Mouse (Mus musculus): ENCODE data around the gene Ubxn1. TPM values are rescaled to one million over a fixed set of nuclear protein-coding genes. Genes with fewer than 3 reads are reported as not detected.

Ubxn1 gene
- polyA plus RNA-seq, 1 experiment from 2014 or later: 145 TPM

DNA sequence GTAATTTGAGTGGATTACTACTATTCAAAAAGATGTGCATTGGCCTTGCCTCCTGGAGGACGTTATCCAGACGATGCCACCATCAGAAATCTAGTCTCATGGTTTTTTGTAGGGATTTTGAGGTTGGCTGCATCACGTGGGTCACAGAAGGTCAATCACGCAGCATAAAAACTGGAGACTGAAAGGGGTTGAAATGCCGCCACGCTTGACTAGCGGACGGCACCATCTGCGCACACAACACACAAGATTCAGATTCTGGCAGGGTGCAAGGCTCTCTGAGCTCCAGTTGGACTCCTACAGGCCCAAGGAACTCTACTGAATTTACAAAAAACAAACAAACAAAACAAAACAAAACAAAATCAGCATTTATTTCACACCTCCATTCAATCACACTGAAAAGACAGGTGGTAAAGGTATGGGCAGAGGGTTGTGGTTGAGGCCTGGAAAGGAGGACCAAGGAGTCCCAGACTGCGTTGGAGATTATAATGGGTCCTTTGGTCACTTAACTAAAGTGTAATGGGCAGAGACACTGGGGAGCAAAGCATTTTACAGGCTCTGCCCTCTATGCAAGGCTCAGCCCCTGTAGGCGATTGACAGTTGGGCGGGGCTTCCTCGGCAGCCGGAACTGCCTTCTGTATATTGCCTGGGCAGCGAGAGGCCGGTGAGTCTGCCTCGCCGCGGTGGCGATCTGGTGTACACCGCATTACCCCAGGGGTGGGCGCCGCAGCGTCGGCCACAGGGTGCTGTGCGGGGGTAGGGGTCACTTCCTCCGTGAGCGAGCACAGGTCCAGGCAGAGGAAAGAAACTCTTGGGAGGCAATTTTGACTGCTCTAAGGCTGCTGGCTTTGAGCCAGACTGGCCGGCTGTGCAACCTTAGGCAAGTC lies 31.1 kb upstream of the Ubxn1 start:
- 11% methylated on average over 29 of the region's 29 CpGs for WGBS
- H3K9me3 ChIP-seq: no peaks in the 10 kb centered on the region
- H3K27ac ChIP-seq (replicated peaks): peak overlapping the region; percentile 97
- H3K36me3 ChIP-seq: peaks cover 19% of the 10 kb centered on the region
- H3K9ac ChIP-seq: peak overlapping the region; percentile 92
- peak overlapping the region; percentile 78 for H3K4me2 ChIP-seq
- H3K4me1 ChIP-seq (replicated peaks): peaks cover 38% of the 10 kb centered on the region
- ATAC-seq (ENCODE audit: low FRiP score, low read depth): peak; percentile 7; the same call in 1 of the 2 replicates
- H3K4me3 ChIP-seq: peak overlapping the region; percentile 79
- no peaks in the 10 kb centered on the region for H3K27me3 ChIP-seq

DNA sequence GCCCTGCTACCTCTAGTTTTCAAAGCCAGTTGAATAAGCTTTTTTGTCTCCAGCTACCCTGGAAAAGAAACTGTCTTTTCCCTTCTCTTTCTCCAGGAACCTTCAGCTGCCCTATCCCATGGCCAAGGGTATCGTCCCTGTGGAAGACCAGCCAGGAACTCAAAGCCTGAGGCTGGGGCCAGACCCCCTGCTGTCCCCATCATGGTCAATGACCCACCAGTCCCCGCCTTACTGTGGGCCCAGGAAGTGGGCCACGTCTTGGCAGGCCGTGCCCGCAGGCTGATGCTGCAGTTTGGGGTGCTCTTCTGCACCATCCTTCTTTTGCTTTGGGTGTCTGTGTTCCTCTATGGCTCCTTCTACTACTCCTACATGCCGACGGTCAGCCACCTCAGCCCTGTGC lies 30.3 kb upstream of the Ubxn1 start:
- Histone ChIP-seq H3K27me3 (no peaks in the 10 kb centered on the region), H3K9me3 (no peaks in the 10 kb centered on the region), H3K4me3 (peak overlapping the region; percentile 79), H3K4me1 (replicated peaks) (peaks cover 38% of the 10 kb centered on the region), H3K4me2 (peak overlapping the region; percentile 78), H3K9ac (peak overlapping the region; percentile 92), H3K27ac (replicated peaks) (peak overlapping the region; percentile 97), H3K36me3 (peaks cover 20% of the 10 kb centered on the region)
- WGBS: 80% methylated on average over 7 of the region's 7 CpGs
- ATAC-seq (ENCODE audit: low FRiP score, low read depth): no peak

DNA sequence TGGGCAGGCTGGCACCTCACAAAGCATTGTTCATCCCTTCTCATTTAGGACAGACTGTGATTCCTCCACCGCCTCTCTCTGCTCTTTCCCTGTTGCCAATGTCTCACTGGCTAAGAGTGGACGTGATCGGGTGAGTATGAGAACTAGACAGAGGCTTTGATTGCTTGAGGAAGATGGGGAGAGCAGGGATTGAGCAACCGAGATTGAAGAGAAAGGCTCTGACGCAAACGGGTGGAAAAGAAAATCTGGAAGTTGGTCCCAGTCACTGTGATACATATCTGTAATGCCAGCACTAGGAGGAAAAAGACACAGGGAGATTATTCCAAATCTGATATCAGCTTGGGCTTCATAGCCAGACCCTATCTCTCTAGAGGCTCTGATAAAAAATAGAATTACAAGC lies 28.3 kb upstream of the Ubxn1 start:
- 91% methylated on average over 6 of the region's 6 CpGs for WGBS
- H3K27me3 ChIP-seq: no peaks in the 10 kb centered on the region

DNA sequence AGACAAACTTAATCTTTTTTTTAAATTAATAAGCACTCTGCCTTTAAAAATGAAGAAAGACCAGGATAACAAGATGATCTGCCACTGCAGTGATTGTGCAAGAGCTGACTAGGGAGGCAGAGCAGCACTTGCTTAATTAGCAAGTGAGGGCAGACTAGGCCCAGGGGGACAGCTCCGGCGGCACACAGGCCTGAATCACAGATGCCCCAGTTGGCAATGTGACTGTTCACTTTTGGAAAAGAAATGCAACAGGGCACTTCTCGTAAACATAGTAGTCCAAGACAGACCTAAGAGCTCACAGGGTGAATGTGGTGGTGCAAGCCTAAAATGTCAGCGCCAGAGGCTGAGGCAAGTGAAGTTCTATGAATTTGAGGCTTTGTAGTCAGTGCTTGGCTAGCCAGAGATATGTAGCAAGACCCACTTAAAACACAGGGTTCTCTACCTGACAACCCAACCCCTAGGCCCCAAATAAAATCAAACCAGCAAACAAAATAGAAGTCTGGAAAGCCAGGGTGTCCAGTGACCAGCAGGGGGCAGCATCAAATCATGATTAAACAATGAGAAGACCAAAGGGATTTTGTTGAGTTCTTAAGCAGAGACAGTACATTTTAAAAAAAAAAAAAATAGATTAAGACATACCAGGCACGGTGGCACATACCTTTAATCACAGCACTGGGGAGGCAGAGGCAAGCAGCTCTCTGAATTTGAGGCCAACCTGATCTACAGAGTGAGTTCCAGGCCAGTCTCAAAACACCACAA lies 26.7 kb upstream of the Ubxn1 start:
- no peak for ATAC-seq (ENCODE audit: low FRiP score, low read depth)
- WGBS: 56% methylated on average over 5 of the region's 5 CpGs
- Histone ChIP-seq H3K4me2 (no peak overlapping the region), H3K36me3 (peaks cover 45% of the 10 kb centered on the region), H3K27me3 (no peaks in the 10 kb centered on the region), H3K4me1 (replicated peaks) (peaks cover 23% of the 10 kb centered on the region), H3K4me3 (no peak overlapping the region), H3K9me3 (no peaks in the 10 kb centered on the region), H3K9ac (no peak overlapping the region), H3K27ac (replicated peaks) (no peak overlapping the region)

More for the DNA sequence above, 28.3 kb upstream of the Ubxn1 start:
- Histone ChIP-seq H3K9ac (no peak overlapping the region), H3K4me1 (replicated peaks) (peaks cover 28% of the 10 kb centered on the region), H3K27ac (replicated peaks) (no peak overlapping the region), H3K4me3 (no peak overlapping the region), H3K4me2 (no peak overlapping the region), H3K9me3 (no peaks in the 10 kb centered on the region), H3K36me3 (peaks cover 38% of the 10 kb centered on the region)
- ATAC-seq (ENCODE audit: low FRiP score, low read depth): no peak

DNA sequence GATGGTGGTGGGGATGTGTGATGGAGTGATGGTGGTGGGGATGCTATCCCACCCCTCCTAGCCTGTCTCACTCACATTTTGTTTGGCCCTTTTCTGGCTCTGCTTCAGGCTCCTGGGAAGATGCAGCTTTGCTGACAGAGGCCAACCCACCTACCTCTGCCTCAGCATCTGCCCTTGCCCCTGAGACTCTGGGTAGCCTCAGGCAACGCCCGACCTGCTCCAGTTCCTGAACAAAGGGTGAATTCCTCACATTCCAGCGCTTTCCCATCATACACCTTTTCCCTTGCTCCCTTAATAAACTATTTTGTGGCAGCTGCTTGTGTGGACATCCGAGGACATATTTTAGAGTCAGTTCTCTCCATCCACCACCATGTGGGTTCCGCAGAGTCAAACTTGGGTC lies 22.9 kb upstream of the Ubxn1 start:
- Histone ChIP-seq H3K9ac (no peak overlapping the region), H3K9me3 (no peaks in the 10 kb centered on the region), H3K4me2 (no peak overlapping the region), H3K27ac (replicated peaks) (no peak overlapping the region), H3K27me3 (no peaks in the 10 kb centered on the region), H3K36me3 (peaks cover 32% of the 10 kb centered on the region), H3K4me3 (no peak overlapping the region), H3K4me1 (replicated peaks) (no peaks in the 10 kb centered on the region)
- no peak for ATAC-seq (ENCODE audit: low FRiP score, low read depth)
- 91% methylated on average over 5 of the region's 5 CpGs for WGBS

DNA sequence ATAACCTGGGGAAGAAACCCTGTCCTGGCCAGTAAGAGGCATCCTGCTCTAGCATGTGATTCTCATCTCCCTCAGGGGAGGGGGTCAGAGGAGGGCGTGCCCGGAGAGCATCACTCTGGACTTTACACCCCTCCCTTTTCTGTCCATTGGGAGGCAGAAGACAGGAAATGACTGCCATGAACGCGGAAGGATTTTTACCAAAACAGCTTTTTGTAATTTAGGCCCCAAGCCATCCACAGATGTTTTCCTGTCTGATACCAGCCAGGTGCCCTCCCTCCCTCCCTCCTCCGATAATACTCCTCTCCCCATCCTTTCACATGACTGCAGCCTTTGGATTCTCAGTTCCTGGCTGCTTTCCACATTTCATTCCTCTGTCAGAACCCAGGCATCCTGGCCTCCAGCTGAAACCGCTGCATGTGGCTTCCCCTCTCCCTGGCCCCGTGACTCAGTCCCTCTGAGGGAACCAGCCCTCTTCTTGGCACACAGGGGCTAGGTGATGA lies 20.8 kb upstream of the Ubxn1 start, which contains the start of gene Lrrn4cl:
Gene Lrrn4cl (plus strand): TSS at position 367 of the 500 bp plus-strand sequence.
- Histone ChIP-seq H3K4me3 (no peak within 1 kb of the TSS), H3K27me3 (no peaks in the 10 kb centered on the region), H3K27ac (replicated peaks) (no peak within 1 kb of the TSS), H3K9me3 (no peaks in the 10 kb centered on the region), H3K4me1 (replicated peaks) (no peaks in the 10 kb centered on the region), H3K4me2 (no peak within 1 kb of the TSS), H3K36me3 (peaks cover 29% of the 10 kb centered on the region), H3K9ac (no peak within 1 kb of the TSS)
- 43% methylated on average over 7 of the region's 7 CpGs for WGBS
- 0 out of 2 replicates have a peak, but pooled peaks have one; percentile 55 for ATAC-seq (ENCODE audit: low FRiP score, low read depth)

DNA sequence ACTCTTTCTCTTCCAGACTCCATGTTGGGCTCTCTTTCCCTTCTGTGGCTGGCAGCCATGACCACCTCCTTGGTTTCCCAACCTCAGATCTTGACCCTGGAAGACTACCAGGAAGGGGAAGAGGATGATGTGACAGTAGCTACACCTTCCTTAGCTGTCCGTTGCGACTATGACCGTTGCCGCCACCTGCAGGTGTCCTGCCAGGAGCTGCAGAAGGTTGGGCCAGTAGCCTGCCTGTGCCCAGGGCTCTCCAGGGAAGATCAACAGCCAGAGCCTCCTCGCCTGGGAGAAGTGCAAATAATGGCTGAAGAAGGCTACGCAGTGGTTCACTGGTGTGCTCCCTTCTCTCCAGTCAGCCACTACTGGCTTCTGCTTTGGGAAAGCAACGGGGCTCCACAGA lies 19.7 kb upstream of the Ubxn1 start:
- 67% methylated on average over 7 of the region's 7 CpGs for WGBS
- Histone ChIP-seq H3K36me3 (peaks cover 18% of the 10 kb centered on the region), H3K27me3 (no peaks in the 10 kb centered on the region), H3K27ac (replicated peaks) (no peak overlapping the region), H3K4me3 (no peak overlapping the region), H3K4me2 (no peak overlapping the region), H3K9me3 (no peaks in the 10 kb centered on the region), H3K9ac (no peak overlapping the region), H3K4me1 (replicated peaks) (no peaks in the 10 kb centered on the region)
- no peak for ATAC-seq (ENCODE audit: low FRiP score, low read depth)

DNA sequence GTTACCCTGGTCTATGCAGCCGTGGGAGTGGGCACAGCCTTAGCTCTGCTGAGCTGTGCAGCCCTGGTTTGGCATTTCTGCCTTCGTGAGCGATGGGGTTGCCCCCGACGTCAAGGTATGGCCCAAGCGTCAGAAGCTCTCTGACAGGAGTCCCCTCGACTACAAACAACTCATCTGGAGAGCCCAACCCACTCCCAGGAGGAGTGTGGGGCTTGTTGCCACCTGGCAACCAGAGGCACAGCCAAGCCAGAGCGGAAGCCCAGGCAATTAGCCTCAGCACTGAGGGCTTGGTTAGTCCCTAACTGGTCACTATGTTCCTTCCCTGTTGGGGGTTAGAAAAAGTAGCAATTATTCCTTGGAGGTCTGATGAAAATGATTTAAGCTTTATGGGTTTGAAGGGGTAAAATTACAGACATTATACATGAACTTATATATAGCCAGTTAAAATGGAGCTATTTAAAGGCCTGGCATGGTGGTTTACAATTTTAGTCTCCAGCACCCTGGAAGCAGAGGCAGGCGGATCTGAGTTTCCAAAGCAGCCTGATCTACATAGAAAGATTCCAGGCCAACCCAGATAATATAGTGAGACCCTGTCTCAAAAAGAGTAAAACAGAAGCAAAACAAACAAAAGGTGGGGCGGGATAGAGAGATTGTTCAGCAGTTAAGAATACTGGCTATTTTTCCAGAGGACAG lies 18.9 kb upstream of the Ubxn1 start:
- 67% methylated on average over 10 of the region's 10 CpGs for WGBS
- no peak overlapping the region for H3K9ac ChIP-seq

DNA sequence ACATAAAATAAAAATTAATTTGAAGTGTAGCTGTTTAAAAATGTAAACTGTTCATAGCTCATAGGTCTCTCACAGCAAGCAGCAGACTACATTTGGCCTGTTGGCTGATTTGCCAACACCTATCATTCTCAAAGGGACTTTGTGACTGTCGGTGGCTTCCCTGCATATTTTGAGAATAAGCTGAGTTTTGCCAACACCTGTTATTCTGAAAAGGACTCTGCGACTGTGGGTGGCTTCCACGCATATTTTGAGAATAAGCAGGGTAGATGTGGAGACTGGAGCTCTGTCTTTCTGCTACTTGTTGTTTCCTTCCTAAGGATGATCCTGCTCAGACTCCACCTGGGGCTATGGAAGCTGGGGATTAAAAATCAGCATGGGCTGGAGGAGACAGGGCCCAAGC lies 18.2 kb upstream of the Ubxn1 start:
- WGBS: 91% methylated on average over 3 of the region's 3 CpGs
- Histone ChIP-seq H3K27ac (replicated peaks) (no peak overlapping the region), H3K9ac (no peak overlapping the region), H3K4me3 (no peak overlapping the region), H3K9me3 (no peaks in the 10 kb centered on the region), H3K4me2 (no peak overlapping the region), H3K4me1 (replicated peaks) (no peaks in the 10 kb centered on the region), H3K36me3 (peaks cover 6% of the 10 kb centered on the region; the same call in 1 of the 2 replicates), H3K27me3 (no peaks in the 10 kb centered on the region)
- no peak for ATAC-seq (ENCODE audit: low FRiP score, low read depth)

More for the DNA sequence above, 18.9 kb upstream of the Ubxn1 start:
- no peaks in the 10 kb centered on the region for H3K4me1 ChIP-seq (replicated peaks)
- H3K4me2 ChIP-seq: no peak overlapping the region
- peaks cover 11% of the 10 kb centered on the region for H3K36me3 ChIP-seq
- no peaks in the 10 kb centered on the region for H3K27me3 ChIP-seq
- no peak overlapping the region for H3K4me3 ChIP-seq
- no peaks in the 10 kb centered on the region for H3K9me3 ChIP-seq
- ATAC-seq (ENCODE audit: low FRiP score, low read depth): no peak
- H3K27ac ChIP-seq (replicated peaks): no peak overlapping the region

DNA sequence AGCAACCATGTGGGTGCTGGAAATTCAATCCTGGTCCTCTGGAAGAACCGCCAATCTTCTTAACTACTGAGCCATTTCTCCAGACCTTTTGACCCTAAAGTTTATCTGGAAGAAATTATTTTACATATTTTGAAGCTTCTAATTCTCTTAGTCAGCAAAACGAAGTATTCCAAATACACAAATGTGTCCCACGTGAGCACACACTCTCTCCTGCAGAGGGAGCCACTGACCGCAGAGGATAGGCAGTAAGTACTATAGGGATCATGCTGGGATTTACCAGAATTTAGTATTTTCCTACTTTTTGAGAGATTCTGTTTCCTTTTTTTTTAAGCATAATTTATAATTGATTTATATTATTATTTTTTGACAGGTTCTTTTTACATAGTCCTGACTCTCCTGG lies 13.6 kb upstream of the Ubxn1 start:
- Histone ChIP-seq H3K4me3 (no peak overlapping the region), H3K9ac (no peak overlapping the region), H3K4me1 (replicated peaks) (no peaks in the 10 kb centered on the region), H3K4me2 (no peak overlapping the region), H3K27me3 (no peaks in the 10 kb centered on the region), H3K36me3 (no peaks in the 10 kb centered on the region), H3K27ac (replicated peaks) (no peak overlapping the region), H3K9me3 (no peaks in the 10 kb centered on the region)
- ATAC-seq (ENCODE audit: low FRiP score, low read depth): no peak
- WGBS: 36% methylated on average over 4 of the region's 4 CpGs

DNA sequence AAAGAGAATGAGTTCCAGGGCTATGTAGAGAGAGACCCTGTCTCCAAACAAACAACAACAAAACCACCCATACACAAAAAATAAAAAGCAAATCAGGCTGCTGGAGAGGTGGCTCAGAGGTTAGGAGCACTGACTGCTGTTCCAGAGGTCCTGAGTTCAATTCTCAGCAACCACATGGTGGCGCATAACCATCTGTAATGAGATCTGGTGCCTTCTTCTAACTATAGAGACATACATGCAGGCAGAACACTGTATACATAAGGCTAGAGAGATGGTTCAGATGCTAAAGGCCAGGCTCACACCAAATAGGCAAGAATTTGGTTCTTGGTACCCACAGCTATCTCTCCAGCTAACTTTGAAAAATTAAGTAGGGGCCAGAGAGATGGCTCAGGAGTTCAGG lies 12.3 kb upstream of the Ubxn1 start:
- no peaks in the 10 kb centered on the region for H3K36me3 ChIP-seq
- no peak overlapping the region for H3K4me3 ChIP-seq
- no peaks in the 10 kb centered on the region for H3K9me3 ChIP-seq
- H3K4me2 ChIP-seq: no peak overlapping the region
- ATAC-seq (ENCODE audit: low FRiP score, low read depth): no peak
- 22% methylated on average over 1 of the region's 1 CpGs for WGBS
- no peak overlapping the region for H3K27ac ChIP-seq (replicated peaks)
- H3K4me1 ChIP-seq (replicated peaks): no peaks in the 10 kb centered on the region
- H3K9ac ChIP-seq: no peak overlapping the region
- no peaks in the 10 kb centered on the region for H3K27me3 ChIP-seq

Measured in hindbrain, embryonic 15.5 days (tissue).